Mouse (Mus musculus) hindbrain, embryonic 10.5 days (tissue): ENCODE data around the gene Cdyl2. TPM values are rescaled to one million over a fixed set of nuclear protein-coding genes. Genes with fewer than 3 reads are reported as not detected.
A peak's percentile ranks its signal among the peaks of the same experiment; 100 is the strongest.

ENCODE experiments used
- DNase-seq: peaks from one replicate; pipeline ENCODE4 v3.0.0-alpha.2; 2017; ENCODE audit warnings: low spot score
- H3K27ac ChIP-seq: fragments of 300-500 bp; sonication (generic); 2 replicates; pipeline ENCODE4 v1.5.1; 2016; ENCODE audit warnings: mild to moderate bottlenecking, moderate library complexity
- H3K27me3 ChIP-seq: fragments of 300-500 bp; sonication (generic); 2 replicates; pipeline ENCODE4 v1.6.1; 2016; ENCODE audit warnings: mild to moderate bottlenecking; ENCODE audit not compliant: poor library complexity, insufficient read depth, severe bottlenecking
- H3K36me3 ChIP-seq: fragments of 300-500 bp; sonication (generic); 2 replicates; pipeline ENCODE4 v1.6.1; 2016; ENCODE audit warnings: mild to moderate bottlenecking, moderate library complexity
- H3K4me1 ChIP-seq: fragments of 300-500 bp; sonication (generic); replicated peaks from 2 replicates; pipeline ENCODE4 v1.6.1; 2016; ENCODE audit warnings: mild to moderate bottlenecking
- H3K4me3 ChIP-seq: fragments of 300-500 bp; sonication (generic); 2 replicates; pipeline ENCODE4 v1.5.1; 2016; ENCODE audit warnings: mild to moderate bottlenecking, moderate library complexity
- H3K9me3 ChIP-seq: fragments of 300-500 bp; sonication (generic); 2 replicates; pipeline ENCODE4 v1.6.1; 2016; ENCODE audit warnings: mild to moderate bottlenecking, moderate library complexity
- WGBS: fragments of 180-500 bp; shearing (Covaris S2); methylation state at CpG from one replicate; pipeline ENCODE4 v1.1.7; 2016; 5-methylcytosine and 5-hydroxymethylcytosine counted together
- polyA plus RNA-seq: library from polyadenylated mRNA; unstranded; fragments of >200 nt; fragmentation: Nextera tagmentation; extraction: Ambion mirVana; gene quantifications from 2 replicates; pipeline ENCODE4 v1.2.1, GENCODE M21; 2016

The Cdyl2 gene
- 5.9 and 7.4 TPM in 2 replicates for polyA plus RNA-seq

DNA sequence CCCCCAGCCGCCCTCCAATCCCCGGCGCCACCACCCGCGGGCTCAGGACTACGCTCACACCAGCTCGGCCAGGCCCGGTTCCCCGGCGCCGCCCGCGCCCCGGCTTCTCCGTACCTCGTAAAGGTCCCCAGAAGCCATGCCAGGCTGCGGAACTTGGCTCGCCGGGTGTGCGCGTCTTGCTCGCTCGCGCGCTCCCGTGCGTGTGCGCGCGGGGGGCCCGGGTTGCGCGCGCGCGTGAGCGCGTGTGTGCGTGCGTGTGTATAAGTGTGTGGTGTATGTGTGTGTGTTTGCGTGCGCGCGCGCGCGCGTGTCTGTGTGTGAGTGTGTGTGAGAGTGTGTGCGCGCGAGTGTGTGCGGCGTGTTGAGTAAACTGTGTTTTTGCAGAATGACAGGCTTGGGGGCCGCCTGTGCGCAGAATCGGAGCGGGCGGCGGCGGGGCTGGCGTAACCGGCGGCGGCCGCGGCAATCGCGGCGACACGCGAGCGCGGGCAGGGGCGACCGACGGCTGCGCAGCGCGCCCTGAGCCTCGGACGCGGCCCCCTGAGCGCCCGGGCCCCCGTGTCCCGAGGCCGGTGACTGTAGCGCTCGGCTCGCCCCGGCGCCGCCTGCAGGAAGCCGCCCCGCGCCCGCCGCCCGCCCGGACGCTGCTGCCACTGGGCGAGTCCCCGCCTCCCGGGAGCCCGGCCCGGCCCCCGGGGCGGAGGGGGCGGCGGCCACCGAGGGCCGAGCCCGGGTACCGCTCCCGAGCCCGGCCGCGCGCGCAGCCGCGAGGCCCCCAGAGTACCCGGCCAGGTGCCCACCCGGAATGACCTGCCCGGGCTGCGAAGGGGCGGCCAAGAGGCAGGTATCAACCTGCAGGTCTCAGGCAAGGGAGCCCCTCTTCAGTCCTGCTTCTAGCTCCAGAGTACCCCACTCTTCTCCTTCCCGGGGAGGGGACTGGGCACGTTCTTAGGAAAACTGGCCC is at the start of gene Cdyl2:
Cdyl2 (minus strand) TSS at position 308 of the 964 bp plus-strand sequence.
- peak within 1 kb of the TSS; percentile 92 for H3K27ac ChIP-seq
- WGBS: under 1% methylated on average over 129 of the region's 129 CpGs
- DNase-seq: peak; percentile 75
- peak within 1 kb of the TSS; percentile 79 for H3K4me3 ChIP-seq
- H3K27me3 ChIP-seq: peaks cover 24% of the 10 kb centered on the region
- peaks cover 11% of the 10 kb centered on the region for H3K9me3 ChIP-seq
- H3K36me3 ChIP-seq: peaks cover 8% of the 10 kb centered on the region
- peaks cover 10% of the 10 kb centered on the region for H3K4me1 ChIP-seq

DNA sequence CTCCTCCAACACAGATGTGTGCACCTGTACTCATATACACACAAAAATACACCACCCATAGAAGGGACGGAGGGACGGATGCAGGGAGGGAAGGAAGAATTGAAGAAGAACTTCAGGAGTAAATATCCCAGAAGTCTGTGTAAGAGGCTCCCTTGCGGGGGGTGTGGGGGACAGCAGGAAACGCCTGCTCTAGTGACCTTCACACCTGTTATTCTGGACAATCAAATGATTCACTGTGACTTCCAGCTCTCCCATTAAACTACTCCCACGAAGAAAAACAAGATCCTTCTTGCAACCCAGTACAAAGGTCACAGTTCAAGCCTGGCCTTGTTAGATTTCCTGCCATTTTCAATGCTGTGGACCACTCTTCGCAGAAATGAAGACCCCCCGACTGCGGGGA is 47.8 kb upstream of the Cdyl2 start:
- no peak overlapping the region for H3K27ac ChIP-seq
- no peaks in the 10 kb centered on the region for H3K9me3 ChIP-seq
- 78% methylated on average over 8 of the region's 8 CpGs for WGBS
- no peaks in the 10 kb centered on the region for H3K27me3 ChIP-seq
- no peaks in the 10 kb centered on the region for H3K36me3 ChIP-seq
- H3K4me1 ChIP-seq: no peaks in the 10 kb centered on the region
- H3K4me3 ChIP-seq: no peak overlapping the region
- no peak for DNase-seq

DNA sequence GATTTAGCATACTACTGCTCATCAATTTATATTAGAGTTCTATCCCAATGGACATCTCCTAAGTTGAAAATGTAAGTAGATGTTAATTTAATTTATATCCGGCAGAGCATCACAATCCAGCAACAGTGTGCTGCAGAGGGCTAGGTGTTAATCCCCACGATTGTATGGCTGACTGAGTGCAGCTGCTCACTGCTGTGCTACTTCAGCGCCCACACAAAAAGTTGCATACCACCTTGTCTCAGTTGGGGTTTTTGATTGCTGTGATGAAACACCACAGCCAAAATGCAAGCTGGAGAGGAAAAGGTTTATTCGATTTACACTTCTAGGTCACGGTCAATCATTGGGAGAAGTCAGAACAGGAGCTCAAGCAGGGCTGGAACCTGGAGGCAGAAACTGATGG is 41.4 kb upstream of the Cdyl2 start:
- WGBS: 94% methylated on average over 5 of the region's 5 CpGs
- no peak for DNase-seq
- Histone ChIP-seq H3K9me3 (no peaks in the 10 kb centered on the region), H3K27ac (no peak overlapping the region), H3K4me1 (no peaks in the 10 kb centered on the region), H3K4me3 (no peak overlapping the region), H3K36me3 (no peaks in the 10 kb centered on the region), H3K27me3 (no peaks in the 10 kb centered on the region)

- Histone ChIP-seq H3K9me3 (no peaks in the 10 kb centered on the region), H3K27me3 (no peaks in the 10 kb centered on the region), H3K4me3 (no peak overlapping the region), H3K4me1 (no peaks in the 10 kb centered on the region), H3K27ac (no peak overlapping the region), H3K36me3 (no peaks in the 10 kb centered on the region)
- no peak for DNase-seq
- 89% methylated on average over 9 of the region's 9 CpGs for WGBS
Observed at GRCm38 (mm10) chr8:116772727-116773126, 39.9 kb upstream of the Cdyl2 start.

DNA sequence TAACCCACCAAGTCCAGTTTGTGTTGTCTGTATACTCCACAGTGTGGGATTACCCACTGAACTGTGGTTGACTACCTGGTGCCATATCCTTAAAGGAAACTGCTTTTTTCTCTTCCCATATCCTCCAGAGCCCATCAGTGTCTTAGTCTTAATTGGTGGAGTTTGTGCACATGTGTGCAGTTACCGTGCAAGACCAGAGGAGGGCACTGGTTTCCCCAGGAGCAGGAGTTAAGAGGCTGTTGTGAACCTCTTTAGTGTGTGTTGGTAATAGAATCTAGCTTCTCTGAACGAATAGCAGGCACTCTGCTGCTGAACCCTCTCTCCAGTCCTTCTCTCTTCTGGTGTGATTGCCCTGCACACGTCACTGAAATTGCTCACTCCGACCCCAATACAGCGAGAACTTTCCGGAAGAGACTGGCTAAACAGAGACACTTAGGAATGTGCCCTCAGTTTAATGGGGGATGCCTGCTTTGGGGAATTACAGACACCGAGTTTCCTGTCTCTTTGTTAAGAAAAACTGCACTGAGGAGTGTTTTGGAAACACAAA is 39.1 kb upstream of the Cdyl2 start:
- DNase-seq: no peak
- 73% methylated on average over 7 of the region's 7 CpGs for WGBS

DNA sequence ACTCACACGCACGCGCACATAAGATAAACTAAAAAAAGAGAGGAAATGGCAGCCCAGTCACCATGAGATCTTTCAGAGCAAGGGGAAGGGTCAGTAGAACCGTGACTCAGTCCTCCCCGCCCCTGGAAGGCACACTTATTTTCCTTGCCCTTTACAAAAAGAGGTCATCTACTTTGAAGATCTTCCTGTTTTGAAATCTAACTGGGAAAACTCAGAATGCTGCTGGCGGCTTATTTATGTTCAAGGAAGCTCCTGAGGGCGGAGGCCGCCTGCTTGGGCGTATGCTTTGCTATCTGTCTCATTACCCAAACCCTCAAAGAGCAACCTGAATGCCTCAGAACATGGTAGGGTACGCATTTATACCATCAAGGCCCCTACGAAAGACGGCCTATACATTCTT is 38.0 kb upstream of the Cdyl2 start:
- Histone ChIP-seq H3K9me3 (no peaks in the 10 kb centered on the region), H3K4me1 (no peaks in the 10 kb centered on the region), H3K36me3 (no peaks in the 10 kb centered on the region), H3K27me3 (no peaks in the 10 kb centered on the region), H3K27ac (no peak overlapping the region), H3K4me3 (no peak overlapping the region)
- no peak for DNase-seq
- WGBS: 82% methylated on average over 12 of the region's 12 CpGs

More for the DNA sequence above, 39.1 kb upstream of the Cdyl2 start:
- Histone ChIP-seq H3K27me3 (no peaks in the 10 kb centered on the region), H3K4me1 (no peaks in the 10 kb centered on the region), H3K9me3 (no peaks in the 10 kb centered on the region), H3K27ac (no peak overlapping the region), H3K4me3 (no peak overlapping the region), H3K36me3 (no peaks in the 10 kb centered on the region)

DNA sequence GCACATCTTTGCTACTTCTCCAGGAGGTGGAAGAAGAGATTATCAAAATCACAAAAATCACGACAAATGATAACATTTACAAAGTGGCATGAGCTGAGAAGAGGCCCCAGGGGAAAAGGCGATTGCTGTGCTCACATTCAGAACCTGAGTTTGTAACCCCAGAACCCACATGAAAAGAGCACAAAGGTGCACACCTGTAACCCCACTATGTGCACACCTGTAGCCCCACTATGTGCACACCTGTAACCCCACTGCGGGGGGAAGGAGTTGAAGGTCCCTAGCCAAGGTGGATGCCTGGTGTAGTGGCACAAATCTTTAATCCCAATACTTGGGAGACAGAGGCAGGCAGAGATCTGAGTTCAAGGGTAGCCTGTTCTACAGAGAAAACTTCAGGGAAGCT is 23.4 kb upstream of the Cdyl2 start:
- Histone ChIP-seq H3K9me3 (no peaks in the 10 kb centered on the region), H3K4me3 (no peak overlapping the region), H3K27ac (no peak overlapping the region), H3K27me3 (no peaks in the 10 kb centered on the region), H3K36me3 (no peaks in the 10 kb centered on the region), H3K4me1 (no peaks in the 10 kb centered on the region)
- WGBS: 75% methylated on average over 3 of the region's 3 CpGs
- no peak for DNase-seq

DNA sequence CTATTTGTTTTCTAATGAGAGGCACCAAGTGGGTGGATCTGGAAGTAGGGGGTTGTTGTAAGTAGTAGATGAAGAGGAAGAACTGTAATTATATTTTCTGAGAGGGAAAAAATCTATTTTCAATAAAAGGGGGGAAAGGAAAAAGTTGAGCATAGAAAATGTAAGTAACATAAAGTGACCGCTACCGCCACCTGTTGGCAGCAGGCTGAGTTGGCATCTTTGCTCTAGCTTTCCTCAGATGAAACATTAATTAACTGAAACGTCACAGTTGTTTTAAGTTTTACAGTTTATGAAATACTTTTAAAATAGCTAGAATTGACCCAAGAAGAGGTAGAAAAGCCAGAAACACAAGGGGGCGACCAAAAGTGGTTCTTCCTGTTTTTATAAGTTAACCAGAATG is 22.8 kb upstream of the Cdyl2 start:
- no peaks in the 10 kb centered on the region for H3K9me3 ChIP-seq
- H3K36me3 ChIP-seq: no peaks in the 10 kb centered on the region
- DNase-seq: peak; percentile 18
- H3K4me1 ChIP-seq: no peaks in the 10 kb centered on the region
- no peak overlapping the region for H3K4me3 ChIP-seq
- H3K27me3 ChIP-seq: no peaks in the 10 kb centered on the region
- 11% methylated on average over 4 of the region's 4 CpGs for WGBS
- H3K27ac ChIP-seq: no peak overlapping the region

DNA sequence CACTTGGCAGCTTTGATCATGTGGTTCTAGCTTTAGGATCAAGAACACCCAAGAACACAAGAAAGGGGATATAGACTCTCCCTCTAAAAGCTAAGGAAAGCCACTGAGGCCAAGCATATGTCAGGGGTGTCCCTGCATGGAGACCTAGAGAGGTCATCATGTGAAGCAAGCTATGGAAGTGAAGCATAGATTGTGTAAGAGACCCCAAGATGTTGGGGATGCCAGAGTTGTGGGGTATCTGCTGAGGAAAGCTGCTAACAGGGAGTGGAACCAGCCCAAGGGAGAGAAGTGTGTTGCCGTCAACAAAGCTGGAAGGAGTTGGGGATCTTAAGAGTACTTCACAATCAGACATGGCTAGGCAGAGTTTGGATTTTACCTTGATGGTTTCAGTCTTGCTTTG is 7.9 kb upstream of the Cdyl2 start:
- Histone ChIP-seq H3K4me3 (no peak overlapping the region), H3K27ac (no peak overlapping the region), H3K9me3 (no peaks in the 10 kb centered on the region), H3K27me3 (no peaks in the 10 kb centered on the region), H3K4me1 (no peaks in the 10 kb centered on the region), H3K36me3 (no peaks in the 10 kb centered on the region)
- DNase-seq: no peak
- 90% methylated on average over 1 of the region's 1 CpGs for WGBS

DNA sequence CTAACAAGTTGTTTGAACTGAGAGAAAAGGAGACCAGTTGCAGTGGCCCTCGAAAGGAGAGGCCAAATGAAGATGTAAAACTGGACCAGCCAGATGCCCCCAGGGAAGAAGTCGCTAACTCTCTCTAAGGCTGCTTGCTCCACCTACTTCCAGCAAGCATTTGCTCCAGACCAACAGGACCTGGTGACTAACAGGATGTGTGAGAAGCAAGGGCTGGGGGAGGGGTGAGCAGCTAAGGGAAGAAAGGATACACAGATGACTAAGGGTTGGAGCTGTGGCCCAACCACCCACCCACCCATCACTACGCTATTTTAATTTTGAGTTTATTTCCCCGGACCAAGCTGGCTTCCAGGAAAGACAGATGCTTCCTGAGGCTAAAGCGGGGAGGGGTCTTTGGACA is 2.5 kb upstream of the Cdyl2 start:
- no peaks in the 10 kb centered on the region for H3K9me3 ChIP-seq
- H3K27me3 ChIP-seq: peaks cover 24% of the 10 kb centered on the region
- no peaks in the 10 kb centered on the region for H3K36me3 ChIP-seq
- H3K27ac ChIP-seq: no peak overlapping the region
- H3K4me3 ChIP-seq: no peak overlapping the region
- peaks cover 10% of the 10 kb centered on the region for H3K4me1 ChIP-seq
- WGBS: 65% methylated on average over 5 of the region's 5 CpGs
- no peak for DNase-seq

DNA sequence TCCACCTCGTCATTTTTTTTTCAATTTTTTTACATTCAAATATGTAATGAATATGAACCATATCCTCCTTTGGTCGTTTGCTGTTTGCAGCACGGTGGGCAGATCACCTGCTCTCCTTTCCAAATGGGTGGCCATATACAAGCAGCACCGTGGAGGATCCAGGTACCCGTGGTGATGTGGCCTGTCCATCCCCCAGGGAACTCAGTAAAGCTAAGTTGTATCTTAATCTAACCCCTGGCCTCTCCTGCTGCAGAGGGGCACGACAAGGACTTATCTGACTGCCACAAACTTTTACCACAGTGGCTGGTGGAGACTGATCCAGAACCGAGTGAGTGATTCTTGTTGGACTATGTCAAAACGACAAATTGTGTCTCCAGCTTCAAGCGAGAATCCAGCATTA is 1.4 kb upstream of the Cdyl2 start:
- peaks cover 10% of the 10 kb centered on the region for H3K4me1 ChIP-seq

DNA sequence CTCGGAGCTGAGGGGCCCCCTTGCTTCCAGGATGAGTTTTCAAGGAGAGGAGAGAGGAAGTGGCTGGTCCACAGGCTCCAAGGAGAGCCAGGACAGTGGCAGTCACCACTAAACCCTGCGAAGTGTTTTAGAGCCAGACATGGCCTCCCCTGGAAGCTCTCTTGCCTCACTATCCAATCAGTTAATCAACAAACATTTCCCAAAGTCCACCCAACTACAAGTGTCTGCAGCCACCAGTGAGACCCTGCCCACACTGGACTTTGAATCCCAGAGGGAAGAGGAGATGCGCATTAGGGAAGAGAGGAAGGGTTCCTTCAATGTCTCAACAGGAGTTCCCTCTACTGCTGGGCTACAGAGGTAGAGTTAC is 840 bp upstream of the Cdyl2 start:
- Histone ChIP-seq H3K9me3 (peaks cover 8% of the 10 kb centered on the region), H3K36me3 (peaks cover 6% of the 10 kb centered on the region), H3K27me3 (peaks cover 24% of the 10 kb centered on the region), H3K4me1 (peaks cover 10% of the 10 kb centered on the region), H3K27ac (peak overlapping the region; percentile 92), H3K4me3 (peak overlapping the region; percentile 79)
- no peak for DNase-seq
- 16% methylated on average over 3 of the region's 3 CpGs for WGBS

More for the DNA sequence above, 1.4 kb upstream of the Cdyl2 start:
- Histone ChIP-seq H3K27me3 (peaks cover 24% of the 10 kb centered on the region), H3K9me3 (peaks cover 3% of the 10 kb centered on the region), H3K36me3 (peaks cover under 1% of the 10 kb centered on the region; the same call in 1 of the 2 replicates), H3K27ac (no peak overlapping the region), H3K4me3 (no peak overlapping the region)
- DNase-seq: no peak
- WGBS: 60% methylated on average over 9 of the region's 9 CpGs

- peak overlapping the region; percentile 79 for H3K4me3 ChIP-seq
- H3K27ac ChIP-seq: peak overlapping the region; percentile 92
- under 1% methylated on average over 42 of the region's 46 CpGs for WGBS
- H3K4me1 ChIP-seq: peaks cover 10% of the 10 kb centered on the region
- DNase-seq: peak; percentile 9
- H3K36me3 ChIP-seq: peaks cover 8% of the 10 kb centered on the region
- H3K9me3 ChIP-seq: peaks cover 11% of the 10 kb centered on the region
- H3K27me3 ChIP-seq: peaks cover 24% of the 10 kb centered on the region
Observed at GRCm38 (mm10) chr8:116731976-116732683, 661 bp downstream of the Cdyl2 start.
